Mouse (Mus musculus): ENCODE data around the gene Srxn1. TPM values are rescaled to one million over a fixed set of nuclear protein-coding genes. Genes with fewer than 3 reads are reported as not detected.
"Not testable (repeated sequence)": the region's sequence is repeated elsewhere in the genome, so short reads cannot be mapped to it uniquely, and the experiment has no call there.

Gene Srxn1
- polyA plus RNA-seq (2012; rRNA removed), result 342 and 494 TPM in 2 replicates

DNA sequence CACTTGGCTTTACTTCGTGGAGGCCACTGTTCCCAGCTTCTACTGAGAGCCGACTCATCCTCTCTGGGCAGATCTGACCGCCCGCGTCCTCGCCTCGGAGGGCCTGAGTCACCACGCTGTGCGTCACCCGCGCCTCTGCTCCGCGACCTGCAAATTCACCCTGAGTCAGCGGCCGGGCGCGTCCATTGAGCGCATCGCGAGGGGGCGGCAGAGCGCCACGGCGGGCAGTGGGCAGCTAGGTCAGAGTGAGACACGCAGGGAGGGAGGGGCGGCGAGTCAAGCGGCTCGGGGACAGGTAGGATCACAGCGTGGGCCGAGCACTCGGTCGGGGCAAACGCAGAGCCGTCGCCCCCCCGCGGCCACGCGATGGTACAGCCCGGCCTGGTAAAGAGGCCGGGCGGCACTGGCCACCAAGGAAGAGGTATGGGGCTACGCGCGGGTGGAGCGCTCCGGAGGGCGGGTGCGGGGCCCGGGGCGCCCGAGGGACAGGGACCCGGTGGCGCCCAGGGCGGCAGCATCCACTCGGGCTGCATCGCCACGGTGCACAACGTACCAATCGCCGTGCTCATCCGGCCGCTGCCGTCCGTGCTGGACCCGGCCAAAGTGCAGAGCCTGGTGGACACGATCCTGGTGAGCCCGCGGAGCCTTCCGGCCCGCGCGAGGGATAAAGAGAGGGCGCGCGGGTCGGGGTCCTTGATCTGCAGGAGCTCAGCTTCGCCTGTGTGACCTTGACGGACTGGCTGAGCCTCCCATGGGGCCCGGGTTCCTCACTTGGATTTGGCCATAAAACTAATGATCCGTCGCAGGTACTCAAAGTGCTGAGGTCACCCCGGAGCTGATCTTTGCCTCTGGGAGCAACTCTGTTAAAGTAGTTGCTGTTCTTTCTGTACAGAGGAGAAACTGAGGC lies at the start of gene Srxn1:
Gene Srxn1, plus strand, starts transcription at position 199 of the 907 bp plus-strand sequence.
- peak; percentile 53 for DNase-seq (ENCODE audit: low read depth, low spot score)
- WGBS, result under 1% methylated on average over 84 of the region's 84 CpGs

DNA sequence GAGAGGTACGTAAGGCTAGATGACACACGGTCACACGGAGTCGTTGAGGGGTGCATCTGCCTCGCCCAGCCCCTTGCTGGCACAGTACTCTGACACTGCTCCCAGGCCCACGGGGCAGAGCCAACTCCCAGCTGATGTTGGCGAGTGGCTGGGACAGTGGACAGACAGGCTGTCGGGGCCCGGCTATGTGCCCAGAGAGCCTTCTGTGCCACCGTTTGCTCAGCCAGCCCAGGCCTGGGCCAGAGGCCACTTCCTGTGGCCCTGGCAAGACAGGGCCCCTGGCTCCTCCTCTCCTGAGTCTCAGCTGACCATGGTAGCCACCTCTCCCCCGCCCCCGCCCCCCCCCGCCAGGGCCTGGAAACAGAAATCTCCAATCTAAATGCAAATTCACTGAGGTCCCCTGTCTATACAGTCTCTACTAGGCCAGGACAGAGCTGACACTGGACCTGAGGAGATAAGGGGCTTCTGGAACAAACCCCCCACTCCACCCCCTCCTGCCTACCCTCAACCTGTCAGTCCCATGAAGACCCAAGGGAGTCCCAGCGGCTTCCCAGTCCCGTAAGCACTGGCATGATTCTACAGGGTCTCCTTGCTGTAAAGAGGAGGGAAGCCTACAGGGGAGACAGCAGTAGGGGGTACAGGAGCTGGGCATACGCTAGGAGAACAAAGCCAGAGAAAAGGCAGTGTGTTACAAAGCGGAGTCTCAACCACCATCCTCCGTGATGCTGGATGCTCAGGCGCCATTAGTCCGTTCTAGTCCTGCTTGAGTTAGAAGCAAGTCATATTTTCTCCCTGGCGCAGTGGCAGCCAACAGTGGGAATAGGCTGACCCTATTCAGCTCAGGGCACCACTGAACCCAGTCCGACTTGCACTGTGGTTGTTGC lies 48.7 kb upstream of the Srxn1 start:
- no peak for DNase-seq (ENCODE audit: low read depth, low spot score)
- 67% methylated on average over 22 of the region's 22 CpGs for WGBS

DNA sequence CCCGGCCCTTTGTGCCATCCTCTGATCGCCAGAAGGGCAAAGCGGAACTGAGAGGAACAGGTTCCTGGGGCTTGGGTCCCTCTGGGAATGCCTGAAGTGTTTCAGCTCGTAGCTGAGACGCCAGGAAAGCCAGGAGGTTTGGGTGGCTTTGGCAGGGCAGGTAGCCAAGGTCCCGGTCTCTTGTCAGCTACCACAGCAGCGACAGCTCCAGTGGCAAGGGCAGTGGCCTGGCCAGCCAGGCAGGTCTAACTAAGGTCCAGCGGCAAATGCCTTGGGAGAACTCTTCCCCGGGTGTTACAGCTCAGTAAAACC lies 48.1 kb upstream of the Srxn1 start:
- WGBS, result 65% methylated on average over 9 of the region's 9 CpGs
- no peak for DNase-seq (ENCODE audit: low read depth, low spot score)

DNA sequence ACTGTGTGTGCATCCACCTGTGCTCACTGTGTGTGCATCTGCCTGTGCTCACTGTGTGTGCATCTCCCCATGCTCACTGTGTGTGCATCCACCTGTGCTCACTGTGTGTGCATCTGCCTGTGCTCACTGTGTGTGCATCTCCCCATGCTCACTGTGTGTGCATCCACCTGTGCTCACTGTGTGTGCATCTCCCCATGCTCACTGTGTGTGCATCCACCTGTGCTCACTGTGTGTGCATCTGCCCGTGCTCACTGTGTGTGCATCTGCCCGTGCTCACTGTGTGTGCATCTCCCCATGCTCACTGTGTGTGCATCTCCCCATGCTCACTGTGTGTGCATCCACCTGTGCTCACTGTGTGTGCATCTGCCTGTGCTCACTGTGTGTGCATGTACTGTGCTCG lies 42.5 kb upstream of the Srxn1 start:
- WGBS, result 85% methylated on average over 3 of the region's 3 CpGs
- not testable (repeated sequence) for DNase-seq (ENCODE audit: low read depth, low spot score)

DNA sequence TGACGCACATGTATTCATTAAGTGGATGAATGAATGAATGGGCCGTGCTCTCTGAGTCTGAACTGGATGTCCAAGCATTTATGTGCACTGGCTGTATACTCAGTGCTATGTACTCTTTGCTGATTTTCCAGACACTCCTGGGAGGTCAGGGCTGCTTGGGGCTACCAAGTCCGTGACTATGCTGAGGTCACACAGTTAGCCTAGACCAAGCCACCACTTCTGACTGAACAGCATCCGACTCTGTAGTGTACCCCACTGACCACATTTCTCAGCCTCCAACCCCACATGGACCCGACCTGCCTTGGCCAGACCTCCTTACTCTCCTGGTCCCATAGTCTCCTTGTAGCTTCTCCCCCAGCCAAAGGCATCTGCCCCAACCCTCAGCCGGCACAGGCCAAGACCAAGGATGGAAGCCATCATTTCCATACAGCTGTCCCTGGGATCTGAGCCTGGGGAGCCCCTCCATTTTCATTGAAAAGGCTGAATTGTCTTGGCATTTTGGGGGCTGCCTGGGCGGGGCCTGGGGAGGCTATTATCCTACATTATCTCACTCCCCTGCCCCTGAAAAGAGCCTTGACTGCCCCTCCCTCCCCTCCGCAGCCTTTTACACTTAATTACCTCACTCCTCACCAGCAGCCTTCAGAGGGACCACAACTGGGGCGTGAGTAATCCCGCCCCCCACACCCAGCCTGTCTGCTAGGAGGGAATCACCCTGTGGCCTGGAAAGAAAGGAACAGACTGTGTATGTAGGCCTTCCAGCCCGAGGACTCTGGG lies 36.5 kb upstream of the Srxn1 start:
- WGBS, result 42% methylated on average over 11 of the region's 11 CpGs
- no peak for DNase-seq (ENCODE audit: low read depth, low spot score)

DNA sequence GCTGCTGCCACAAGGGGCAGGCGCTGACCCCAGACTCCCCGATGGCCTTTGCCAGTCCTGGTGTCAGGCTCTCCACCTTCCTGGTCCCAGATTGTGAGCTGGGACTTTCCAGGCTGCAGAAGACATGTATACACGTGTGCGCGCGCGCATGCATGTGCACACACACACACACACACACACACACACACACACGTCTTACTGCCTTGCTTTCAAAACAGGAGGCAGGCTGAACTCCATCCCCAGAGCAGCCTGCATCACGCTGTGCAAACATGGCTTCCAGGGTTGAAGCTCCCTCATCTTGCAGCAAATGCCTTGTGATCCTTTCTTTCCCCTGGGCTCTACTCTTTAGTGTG lies 35.9 kb upstream of the Srxn1 start:
- WGBS, result 67% methylated on average over 9 of the region's 9 CpGs
- DNase-seq (ENCODE audit: low read depth, low spot score), result no peak

DNA sequence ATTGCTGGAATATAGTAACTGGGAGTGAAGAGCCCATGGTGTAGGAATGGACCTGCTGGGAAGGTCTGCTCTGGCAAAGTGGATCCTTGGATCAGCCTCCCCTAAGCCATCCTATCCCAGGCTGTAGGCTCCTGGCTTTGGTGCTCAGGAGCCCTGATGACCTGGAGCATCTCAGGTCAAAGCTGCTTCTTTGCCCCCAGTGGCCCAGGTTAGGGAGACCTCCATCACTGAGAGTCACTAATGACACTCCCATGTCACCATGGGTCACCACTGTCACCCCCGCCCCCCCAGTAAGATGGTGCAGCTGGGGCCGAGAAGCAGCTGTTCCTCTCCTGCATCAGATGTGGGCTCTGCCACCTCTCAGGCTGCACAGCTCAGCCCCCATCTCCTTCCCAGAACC lies 35.4 kb upstream of the Srxn1 start:
- 77% methylated on average over 2 of the region's 2 CpGs for WGBS
- no peak for DNase-seq (ENCODE audit: low read depth, low spot score)

DNA sequence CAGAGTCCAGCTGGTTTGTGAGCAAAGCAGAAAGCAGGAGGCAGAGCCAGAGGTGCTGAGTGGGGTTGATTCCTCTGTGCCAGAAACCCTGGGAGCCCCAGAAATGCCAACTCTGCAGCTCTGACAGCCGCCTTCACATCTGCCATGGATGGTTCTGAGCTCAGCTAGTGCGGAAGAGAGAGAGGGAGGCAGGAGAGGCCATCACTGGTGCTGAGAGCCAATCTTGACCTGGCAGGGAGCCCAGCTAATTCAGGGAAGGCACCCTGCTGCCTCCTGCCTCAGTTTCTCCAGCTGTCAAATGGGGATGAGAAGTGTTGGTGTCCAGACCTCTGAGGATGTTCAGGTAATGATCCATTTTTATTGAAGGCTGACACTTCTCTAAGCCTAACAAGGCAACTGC lies 30.8 kb upstream of the Srxn1 start:
- no peak for DNase-seq (ENCODE audit: low read depth, low spot score)
- 71% methylated on average over 2 of the region's 2 CpGs for WGBS

DNA sequence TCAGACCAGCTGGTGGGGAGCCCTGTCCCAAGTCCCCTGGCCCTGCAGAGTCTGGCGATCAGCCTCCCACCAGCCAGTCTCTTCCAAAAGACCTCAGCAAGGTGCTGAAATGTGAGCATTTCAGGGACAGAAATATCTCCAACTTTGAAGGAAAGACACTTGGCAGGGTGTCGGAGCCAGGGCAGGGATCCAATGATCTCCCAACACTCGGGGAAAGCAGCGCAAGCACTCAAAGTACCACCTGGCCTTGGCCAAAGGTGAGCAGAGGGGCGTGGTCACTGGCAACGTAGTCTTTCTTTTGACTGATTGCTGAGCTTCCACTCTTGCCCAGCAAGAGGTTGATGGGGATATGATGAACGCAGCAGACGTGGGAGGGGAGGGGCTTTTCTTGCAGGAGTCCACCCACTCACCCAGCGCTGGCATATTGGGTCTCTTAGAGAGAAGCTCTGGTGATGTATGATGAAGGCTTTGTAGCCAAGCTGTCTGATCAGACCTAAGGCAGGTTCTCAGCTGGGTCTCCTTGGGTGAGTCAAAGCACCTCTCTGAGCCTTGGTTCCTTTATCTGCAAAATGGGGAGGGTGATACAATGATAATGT lies 29.9 kb upstream of the Srxn1 start:
- DNase-seq (ENCODE audit: low read depth, low spot score), result no peak
- whole genome bisulfite sequencing, result 22% methylated on average over 9 of the region's 9 CpGs

DNA sequence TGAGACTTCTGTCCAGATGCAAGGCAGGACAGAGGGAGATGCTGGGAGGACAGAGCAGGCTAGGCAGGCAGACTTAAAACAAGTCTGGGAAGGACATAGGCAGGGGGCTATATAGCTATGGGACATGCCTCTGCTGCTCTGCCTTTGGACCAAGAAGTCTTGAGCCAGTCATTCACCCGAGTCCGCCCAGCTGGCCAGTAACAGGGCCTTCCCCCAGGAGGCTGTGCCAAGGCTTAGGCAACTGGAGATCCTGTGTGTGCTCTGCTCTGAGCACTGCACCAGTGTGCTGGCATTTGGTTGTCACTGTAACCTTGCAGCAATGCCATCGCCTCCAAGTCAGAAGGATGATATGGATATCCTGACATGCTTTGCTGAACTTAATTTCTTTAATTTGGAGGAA lies 28.0 kb upstream of the Srxn1 start:
- no peak for DNase-seq (ENCODE audit: low read depth, low spot score)
- 76% methylated on average over 3 of the region's 3 CpGs for WGBS

DNA sequence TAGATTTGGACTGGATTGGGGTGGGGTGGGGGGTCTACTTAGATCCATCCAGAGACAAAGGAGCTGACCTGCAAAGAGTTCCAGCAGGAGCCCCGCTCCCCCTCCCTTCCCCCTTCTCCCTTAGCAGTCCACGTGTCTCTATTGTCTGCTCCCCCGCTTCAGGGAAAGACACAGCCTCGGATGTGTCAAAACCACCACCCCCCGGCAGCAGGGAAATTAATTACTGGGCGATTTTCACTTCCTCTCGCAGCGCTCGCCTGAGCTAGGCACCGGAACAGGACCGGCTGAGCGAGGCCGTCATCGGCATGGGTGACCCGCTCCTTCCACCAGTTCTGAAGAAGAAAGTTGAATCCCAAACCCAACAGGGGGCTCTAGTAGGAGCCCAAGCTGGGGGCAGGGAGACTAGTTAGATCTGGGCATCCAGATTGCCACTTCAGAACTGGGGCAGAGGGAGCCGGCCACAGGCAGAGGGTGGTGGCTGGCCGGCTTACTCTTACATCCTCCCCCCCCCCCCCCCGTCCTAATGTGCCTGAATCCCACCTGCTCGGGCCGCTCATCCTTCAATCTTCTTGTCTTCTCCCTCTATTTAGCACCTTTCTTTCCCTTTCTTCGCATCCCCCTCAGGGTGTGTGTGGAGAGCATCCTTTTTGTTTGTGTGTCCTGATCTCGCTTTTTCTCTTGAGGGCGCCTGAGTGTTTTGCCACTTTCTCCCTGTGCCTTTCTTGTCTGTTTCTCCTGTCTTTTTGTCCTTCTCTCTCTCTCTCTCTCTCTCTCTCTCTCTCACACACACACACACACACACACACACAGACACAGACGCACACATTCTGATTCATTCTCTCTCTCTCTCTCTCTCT lies 24.4 kb upstream of the Srxn1 start, which contains the start of gene Scrt2:
Gene Scrt2, plus strand, starts transcription at position 845 of the 857 bp plus-strand sequence.
- DNase-seq (ENCODE audit: low read depth, low spot score), result no peak
- 3% methylated on average over 24 of the region's 24 CpGs for WGBS

DNA sequence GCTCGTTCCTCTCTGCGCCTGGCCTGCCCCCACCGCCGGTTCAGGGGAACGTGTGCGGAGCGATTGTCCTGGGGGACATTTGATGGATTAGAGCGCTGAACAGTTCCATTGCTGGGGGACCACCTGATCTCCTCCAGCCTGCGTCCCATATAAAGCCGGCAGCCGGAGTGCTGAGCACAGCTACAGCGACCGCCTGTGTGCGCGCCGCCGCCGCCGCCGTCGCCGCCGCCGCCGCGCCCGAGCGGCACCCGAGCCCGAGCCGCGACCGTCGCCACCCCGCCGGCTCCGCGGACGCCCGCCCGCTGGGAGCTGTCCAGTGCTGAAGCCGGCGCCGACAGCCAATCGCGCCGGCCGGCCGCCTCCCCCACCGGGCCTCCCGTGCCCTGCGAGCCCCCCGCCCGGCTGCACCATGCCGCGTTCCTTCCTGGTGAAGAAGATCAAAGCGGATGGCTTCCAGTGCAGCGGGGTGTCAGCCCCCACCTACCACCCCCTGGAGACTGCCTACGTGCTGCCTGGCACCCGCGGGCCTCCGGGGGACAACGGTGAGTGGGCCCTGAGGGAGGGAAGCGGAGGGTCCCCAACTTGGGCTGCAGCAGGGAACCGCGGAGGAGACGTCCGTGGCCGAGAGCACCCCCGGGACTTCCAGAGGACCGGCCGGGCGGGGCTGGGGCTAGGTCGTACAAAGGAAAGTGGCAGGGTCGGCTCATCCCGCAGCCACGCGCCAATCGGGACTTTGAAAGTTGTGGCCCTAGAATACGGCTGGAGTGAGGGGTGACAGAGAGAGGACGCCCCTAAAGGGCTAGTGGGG lies 23.5 kb upstream of the Srxn1 start:
- DNase-seq (ENCODE audit: low read depth, low spot score), result peak; percentile 14
- WGBS, result 1% methylated on average over 81 of the region's 81 CpGs

DNA sequence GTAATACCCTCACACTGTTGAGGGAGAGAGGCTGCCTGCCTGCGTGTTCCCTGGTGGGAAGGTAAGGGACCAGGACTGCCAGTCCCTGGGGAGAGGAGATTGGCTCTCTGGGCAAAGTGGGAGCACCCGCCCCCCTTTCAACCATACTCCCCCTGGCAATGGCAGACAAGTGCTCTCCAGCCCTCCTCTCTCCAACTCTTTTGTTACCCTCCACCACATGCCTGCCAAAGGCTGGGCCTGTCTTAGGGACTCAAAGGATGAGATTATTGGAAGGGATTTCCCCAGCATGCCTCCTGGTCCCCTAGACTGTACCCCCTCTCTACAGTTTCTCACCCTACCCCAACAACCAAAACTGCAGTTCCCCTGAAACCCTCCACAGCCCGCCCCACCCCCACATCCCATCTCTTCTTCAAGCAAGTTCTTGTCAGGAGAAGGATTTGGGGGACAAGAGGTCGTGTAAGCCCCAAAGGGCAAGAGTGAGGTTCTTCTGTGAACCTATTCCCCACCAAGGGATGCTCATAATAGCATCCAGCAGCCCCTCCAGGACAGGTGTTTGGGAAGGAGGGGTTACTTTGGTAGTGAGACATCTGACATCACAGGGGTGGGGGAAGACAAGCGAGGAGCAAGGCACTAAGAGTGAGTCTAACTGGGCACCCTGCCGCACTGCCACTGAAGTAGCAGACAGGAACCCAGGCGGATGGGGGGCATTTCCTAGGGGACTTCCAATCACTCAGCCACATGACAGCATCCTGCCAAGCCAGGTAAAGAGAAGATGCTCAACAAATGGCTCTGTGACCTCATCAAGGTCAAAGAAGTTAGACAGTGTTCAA lies 22.6 kb upstream of the Srxn1 start:
- 22% methylated on average over 7 of the region's 7 CpGs for WGBS
- DNase-seq (ENCODE audit: low read depth, low spot score), result no peak

DNA sequence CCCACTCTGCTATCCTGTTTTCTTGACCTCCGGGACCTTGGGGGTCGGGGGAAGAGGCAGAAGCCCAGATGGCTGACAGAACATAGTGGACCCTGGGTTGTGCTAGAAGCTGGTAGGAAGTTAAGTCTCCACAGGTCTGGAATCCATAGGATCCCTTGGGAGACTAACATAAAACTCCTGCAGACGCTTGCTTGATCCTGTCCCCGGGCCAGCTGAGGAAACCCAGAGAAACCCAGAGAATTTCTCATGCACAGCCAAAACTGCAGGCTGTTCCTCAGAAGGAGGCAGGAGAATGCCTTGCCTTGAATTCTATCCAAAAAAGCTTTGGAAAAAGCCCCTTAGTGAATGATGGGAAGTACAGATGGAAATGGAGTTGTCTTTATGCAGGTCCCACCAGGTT lies 21.9 kb upstream of the Srxn1 start:
- DNase-seq (ENCODE audit: low read depth, low spot score), result no peak
- WGBS, result 69% methylated on average over 4 of the region's 4 CpGs

DNA sequence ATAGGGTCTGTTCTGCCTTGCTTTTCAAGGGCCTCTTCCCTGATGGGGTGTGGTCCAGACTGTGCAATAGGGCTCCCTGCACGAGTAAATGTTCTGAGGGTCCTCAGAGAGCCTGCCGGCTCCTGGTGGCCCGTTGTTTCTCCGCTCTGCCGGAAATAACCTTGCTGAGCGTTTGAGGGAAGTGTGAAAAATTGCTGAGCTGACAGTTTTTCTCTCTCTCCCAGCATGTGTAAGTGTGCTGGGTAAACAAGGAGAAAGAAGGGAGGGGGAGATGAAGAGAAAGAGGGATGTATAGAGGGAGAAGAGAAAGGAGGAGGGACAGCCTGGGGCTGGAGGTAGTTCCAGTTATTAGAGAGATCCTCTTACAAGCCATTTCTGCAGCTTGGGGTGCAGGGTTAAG lies 21.0 kb upstream of the Srxn1 start:
- no peak for DNase-seq (ENCODE audit: low read depth, low spot score)
- WGBS, result 56% methylated on average over 6 of the region's 6 CpGs

DNA sequence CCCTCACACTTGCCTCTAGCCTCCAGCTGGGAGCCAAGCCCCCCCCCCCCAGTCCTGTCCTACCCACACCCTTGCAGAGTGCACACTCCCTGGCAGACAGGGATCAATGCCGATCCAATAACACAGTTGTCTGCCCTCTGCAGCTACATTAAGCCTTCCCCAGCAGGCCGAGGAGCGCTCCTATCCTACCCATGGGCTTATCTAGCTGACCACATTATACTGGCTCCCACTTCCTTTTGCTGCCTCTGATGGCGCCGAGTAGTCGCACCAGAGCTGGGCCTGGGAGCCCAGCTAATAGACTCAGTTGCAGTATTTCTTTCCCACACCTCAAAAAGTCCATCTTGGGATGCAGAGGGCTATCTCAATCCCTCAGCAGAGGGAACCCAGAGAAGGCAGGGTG lies 19.9 kb upstream of the Srxn1 start:
- no peak for DNase-seq (ENCODE audit: low read depth, low spot score)
- 78% methylated on average over 6 of the region's 6 CpGs for WGBS

DNA sequence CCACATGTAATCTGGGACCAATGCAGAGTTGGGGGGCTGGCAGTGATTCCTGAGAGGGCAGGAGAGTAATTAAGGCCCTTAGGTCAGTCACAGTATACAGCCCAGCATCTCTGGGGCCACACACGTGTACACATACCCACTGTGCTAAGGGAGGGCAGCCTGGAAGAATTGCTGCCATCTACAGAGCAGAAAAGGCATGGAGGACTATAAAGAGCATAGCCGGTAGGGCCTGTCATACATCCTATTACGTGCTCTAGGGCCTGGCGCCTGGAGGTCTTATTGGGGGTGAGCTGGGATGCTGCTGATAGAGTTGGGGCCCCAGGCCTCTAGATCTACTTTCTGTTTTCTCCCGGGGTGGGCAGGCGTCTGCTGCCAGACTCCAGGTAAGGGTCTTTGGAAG lies 18.9 kb upstream of the Srxn1 start:
- WGBS, result 65% methylated on average over 6 of the region's 6 CpGs
- DNase-seq (ENCODE audit: low read depth, low spot score), result no peak
